Mouse (Mus musculus) embryonic facial prominence, embryonic 13.5 days (tissue): ENCODE data around the gene Npc2. TPM values are rescaled to one million over a fixed set of nuclear protein-coding genes. Genes with fewer than 3 reads are reported as not detected.

Experiments
- ATAC-seq: fragments of 200-750 bp; cut with Nextera tagmentation; 2 replicates; pipeline ENCODE4 v1.8.0; 2017; ENCODE audit warnings: low read depth; ENCODE audit not compliant: insufficient number of reproducible peaks, insufficient read depth, low FRiP score, low TSS enrichment
- H3K27ac ChIP-seq: fragments of 300-500 bp; sonication (generic); 2 replicates; pipeline ENCODE4 v1.5.1; 2015; ENCODE audit warnings: moderate library complexity, mild to moderate bottlenecking, inconsistent platforms
- H3K27me3 ChIP-seq: fragments of 300-500 bp; sonication (generic); 2 replicates; pipeline ENCODE4 v1.6.1; 2015; ENCODE audit warnings: mild to moderate bottlenecking, inconsistent platforms
- H3K36me3 ChIP-seq: fragments of 300-500 bp; sonication (generic); 2 replicates; pipeline ENCODE4 v1.6.1; 2015; ENCODE audit warnings: mild to moderate bottlenecking, inconsistent platforms
- H3K4me1 ChIP-seq: fragments of 300-500 bp; sonication (generic); 2 replicates; pipeline ENCODE4 v1.6.1; 2015; ENCODE audit warnings: inconsistent platforms
- H3K4me2 ChIP-seq: fragments of 300-500 bp; sonication (generic); 2 replicates; pipeline ENCODE4 v1.6.1; 2015; ENCODE audit warnings: moderate library complexity, mild to moderate bottlenecking, inconsistent platforms
- H3K4me3 ChIP-seq: fragments of 300-500 bp; sonication (generic); 2 replicates; pipeline ENCODE4 v1.5.1; 2015; ENCODE audit warnings: mild to moderate bottlenecking, inconsistent platforms
- H3K9ac ChIP-seq: fragments of 300-500 bp; sonication (generic); 2 replicates; pipeline ENCODE4 v1.6.1; 2015; ENCODE audit warnings: mild to moderate bottlenecking, inconsistent platforms
- H3K9me3 ChIP-seq: fragments of 300-500 bp; sonication (generic); 2 replicates; pipeline ENCODE4 v1.6.1; 2016; ENCODE audit warnings: inconsistent platforms
- WGBS: fragments of 180-500 bp; shearing (Covaris S2); methylation state at CpG from one replicate; pipeline ENCODE4 v1.1.7; 2015; ENCODE audit warnings: mixed read lengths; 5-methylcytosine and 5-hydroxymethylcytosine counted together
- polyA plus RNA-seq: library from polyadenylated mRNA; unstranded; fragments of >200 nt; fragmentation: Nextera tagmentation; extraction: Ambion mirVana; gene quantifications from 2 replicates; pipeline ENCODE4 v1.2.1, GENCODE M21; 2015

The Npc2 gene
- polyA plus RNA-seq, 1 experiment from 2014 or later = 78.2 TPM

- Histone ChIP-seq H3K27me3 (no peaks in the 10 kb centered on the region), H3K9ac (no peak overlapping the region), H3K4me3 (no peak overlapping the region), H3K36me3 (no peaks in the 10 kb centered on the region), H3K27ac (no peak overlapping the region), H3K9me3 (no peaks in the 10 kb centered on the region), H3K4me1 (no peaks in the 10 kb centered on the region), H3K4me2 (no peak overlapping the region)
- 84% methylated on average over 4 of the region's 4 CpGs for WGBS
- ATAC-seq = no peak
Observed at GRCm38 (mm10) chr12:84726391-84726790, 46.6 kb downstream of the Npc2 start.

GRCm38 (mm10) chr12:84718462-84719244 is 54.3 kb downstream of the Npc2 start:
- no peak overlapping the region for H3K27ac ChIP-seq
- no peaks in the 10 kb centered on the region for H3K36me3 ChIP-seq
- no peaks in the 10 kb centered on the region for H3K9me3 ChIP-seq
- ATAC-seq = no peak
- no peaks in the 10 kb centered on the region for H3K27me3 ChIP-seq
- no peaks in the 10 kb centered on the region for H3K4me1 ChIP-seq
- no peak overlapping the region for H3K4me2 ChIP-seq
- H3K4me3 ChIP-seq = no peak overlapping the region
- H3K9ac ChIP-seq = no peak overlapping the region
- WGBS = 71% methylated on average over 9 of the region's 9 CpGs

- H3K9me3 ChIP-seq = no peaks in the 10 kb centered on the region
- H3K36me3 ChIP-seq = no peaks in the 10 kb centered on the region
- H3K27ac ChIP-seq = no peak overlapping the region
- H3K9ac ChIP-seq = no peak overlapping the region
- no peak overlapping the region for H3K4me2 ChIP-seq
- ATAC-seq = no peak
- no peak overlapping the region for H3K4me3 ChIP-seq
- no peaks in the 10 kb centered on the region for H3K27me3 ChIP-seq
- WGBS = 82% methylated on average over 6 of the region's 6 CpGs
- H3K4me1 ChIP-seq = no peaks in the 10 kb centered on the region
Observed at GRCm38 (mm10) chr12:84714578-84714977, 58.4 kb downstream of the Npc2 start.

GRCm38 (mm10) chr12:84709842-84710439 is 63.0 kb downstream of the Npc2 start:
- Histone ChIP-seq H3K9ac (no peak overlapping the region), H3K9me3 (no peaks in the 10 kb centered on the region), H3K36me3 (no peaks in the 10 kb centered on the region), H3K4me3 (no peak overlapping the region), H3K4me1 (no peaks in the 10 kb centered on the region), H3K27me3 (no peaks in the 10 kb centered on the region), H3K27ac (no peak overlapping the region), H3K4me2 (no peak overlapping the region)
- no peak for ATAC-seq
- 26% methylated on average over 14 of the region's 14 CpGs for WGBS

GRCm38 (mm10) chr12:84707804-84708203 is 65.1 kb downstream of the Npc2 start:
- peaks cover 6% of the 10 kb centered on the region; the same call in 1 of the 2 replicates for H3K27me3 ChIP-seq
- no peaks in the 10 kb centered on the region for H3K4me1 ChIP-seq
- no peaks in the 10 kb centered on the region for H3K9me3 ChIP-seq
- no peak for ATAC-seq
- H3K27ac ChIP-seq = no peak overlapping the region
- H3K36me3 ChIP-seq = no peaks in the 10 kb centered on the region
- H3K4me3 ChIP-seq = no peak overlapping the region
- no peak overlapping the region for H3K4me2 ChIP-seq
- no peak overlapping the region for H3K9ac ChIP-seq
- WGBS = 78% methylated on average over 4 of the region's 4 CpGs

GRCm38 (mm10) chr12:84706886-84707285 is 66.1 kb downstream of the Npc2 start:
- ATAC-seq = no peak
- Histone ChIP-seq H3K36me3 (no peaks in the 10 kb centered on the region), H3K4me1 (no peaks in the 10 kb centered on the region), H3K9ac (no peak overlapping the region), H3K27ac (no peak overlapping the region), H3K4me3 (no peak overlapping the region), H3K27me3 (peaks cover 16% of the 10 kb centered on the region), H3K4me2 (no peak overlapping the region), H3K9me3 (no peaks in the 10 kb centered on the region)
- 73% methylated on average over 4 of the region's 4 CpGs for WGBS

Other genes with a start within 250 kb of the Npc2 start
- gene Vsx2, start 203.4 kb downstream of the Npc2 start, polyA plus RNA-seq = 0.10 and 0.20 TPM in 2 replicates
- gene Abcd4, start 155.7 kb downstream of the Npc2 start, polyA plus RNA-seq = 17.8 and 18.0 TPM in 2 replicates
- not detected in 2 replicates for gene Vrtn, start 132.1 kb downstream of the Npc2 start, polyA plus RNA-seq
- gene Syndig1l, start 74.3 kb downstream of the Npc2 start, polyA plus RNA-seq = not detected in 2 replicates
- gene Isca2, start 99 bp upstream of the Npc2 start, polyA plus RNA-seq = 154 and 156 TPM in 2 replicates
- 1.7 and 4.4 TPM in 2 replicates for gene Ltbp2, start 103.4 kb upstream of the Npc2 start, polyA plus RNA-seq
- 161 and 174 TPM in 2 replicates for gene Fcf1, start 197.7 kb upstream of the Npc2 start, polyA plus RNA-seq
- gene Arel1, start 197.7 kb upstream of the Npc2 start, polyA plus RNA-seq = 14.4 and 16.3 TPM in 2 replicates
- gene Ylpm1, start 223.2 kb upstream of the Npc2 start, polyA plus RNA-seq = 37.5 and 45.9 TPM in 2 replicates